Mouse (Mus musculus): ENCODE results near the gene Cdc42bpa.

GRCm38 (mm10) chr1:179992255-179992654 is 32.0 kb downstream of the Cdc42bpa start:
- TF ChIP-seq CTCF (IDR thresholded peaks at IDR 0.05), result no peak
- TF ChIP-seq POLR2A (IDR thresholded peaks at IDR 0.05; ENCODE audit: insufficient read depth, low read depth, low read length), result no peak

Data from heart, adult 2 months (tissue).